Mouse (Mus musculus): ENCODE results near the gene Nat8.
"Not testable (repeated sequence)": the region's sequence is repeated elsewhere in the genome, so short reads cannot be mapped to it uniquely, and the experiment has no call there.

Gene Nat8

DNA sequence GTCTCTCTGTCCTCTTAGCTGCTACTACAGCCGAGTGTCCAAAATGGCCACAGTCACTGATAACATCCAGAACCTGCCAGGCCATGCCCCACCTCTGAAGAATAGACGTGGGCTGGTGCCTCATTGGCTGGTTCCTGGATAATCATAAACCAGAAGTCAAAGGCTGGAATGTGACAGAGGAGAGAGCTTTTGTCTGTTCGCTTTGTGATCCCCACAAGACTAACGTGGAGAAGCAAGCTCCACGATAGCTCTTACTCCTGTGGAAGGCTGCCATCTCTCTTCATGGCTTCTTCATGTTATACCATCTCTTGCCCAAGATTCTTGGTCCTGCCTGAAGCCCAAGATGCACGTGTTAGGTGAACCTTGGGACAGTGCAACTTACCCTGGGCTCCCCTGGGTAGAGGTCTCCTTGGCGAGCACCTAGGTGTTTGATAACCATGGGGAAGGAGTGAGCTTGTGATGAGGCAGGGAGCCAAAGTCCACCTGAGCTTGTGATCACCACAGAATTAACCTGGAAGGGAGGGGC is at the start of gene Nat8:
Gene Nat8, minus strand, starts transcription at position 287 of the 526 bp plus-strand sequence.
- DNase-seq: no peak

DNA sequence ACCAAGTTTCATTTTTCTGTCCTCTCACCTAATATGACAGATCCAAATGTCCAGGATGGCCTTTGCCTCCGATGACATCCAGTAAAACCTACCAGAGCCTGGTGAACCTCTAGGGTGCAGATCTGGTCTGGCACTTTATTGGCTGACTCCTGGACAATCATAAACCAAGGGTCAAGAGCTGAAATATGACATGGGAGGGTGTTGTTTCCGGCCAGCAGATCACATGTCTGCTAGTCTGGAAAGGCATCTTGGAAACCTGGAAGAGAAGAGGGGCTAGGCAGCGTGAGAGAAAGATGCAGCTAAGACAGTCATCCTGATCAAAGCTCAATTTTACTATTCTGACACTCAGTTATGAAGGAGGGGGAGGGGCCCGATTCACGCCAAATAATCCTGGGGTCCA is 37.1 kb upstream of the Nat8 start, which contains the start of gene Nat8f2:
Gene Nat8f2, minus strand, starts transcription at position 153 of the 400 bp plus-strand sequence.
- DNase-seq: not testable (repeated sequence)

DNA sequence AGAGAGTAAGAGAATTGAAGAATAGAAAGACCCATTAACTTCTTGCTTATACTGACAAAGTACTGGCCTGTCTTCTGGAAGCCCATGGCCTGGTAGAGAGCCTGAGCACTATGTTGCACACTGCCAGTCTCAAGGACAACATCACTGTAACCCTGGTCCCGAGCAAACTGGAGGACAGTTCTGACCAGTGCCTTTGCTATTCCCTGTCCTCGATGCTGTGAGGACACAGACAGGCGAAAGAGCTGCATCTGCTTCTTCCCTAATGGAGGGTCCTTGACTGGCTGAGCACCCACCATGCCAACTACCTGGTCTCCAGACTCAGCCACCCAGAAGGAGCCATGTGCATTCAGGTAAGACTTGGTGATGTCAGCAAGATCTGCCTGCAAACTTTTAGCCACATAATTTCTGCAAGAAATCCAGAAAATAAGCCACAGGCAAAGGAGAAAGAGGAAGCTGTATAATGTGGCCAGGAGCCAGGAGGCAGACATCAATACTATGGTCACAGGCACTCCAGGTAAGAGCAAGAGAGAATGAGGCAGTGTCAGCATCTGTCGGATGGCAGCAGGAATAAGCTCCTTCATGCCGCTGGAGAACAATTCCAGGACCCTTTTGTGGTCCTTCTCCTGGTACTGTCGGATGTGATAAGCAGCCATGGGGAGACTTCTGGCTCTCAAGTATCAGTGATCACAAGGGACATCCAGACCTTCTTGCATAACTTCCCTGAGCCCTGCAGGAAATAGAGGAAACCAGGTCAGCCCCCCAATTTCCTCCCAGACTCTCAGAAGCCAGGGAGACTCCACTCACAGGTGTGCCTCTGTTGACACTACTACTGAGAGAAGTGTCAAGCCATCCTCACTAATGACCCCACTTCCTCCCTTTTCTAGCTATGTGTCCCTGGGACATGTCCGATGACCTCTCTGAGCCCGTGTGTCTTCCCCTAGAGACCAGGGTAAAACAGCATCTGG is 36.1 kb upstream of the Nat8 start:
- no peak for DNase-seq

DNA sequence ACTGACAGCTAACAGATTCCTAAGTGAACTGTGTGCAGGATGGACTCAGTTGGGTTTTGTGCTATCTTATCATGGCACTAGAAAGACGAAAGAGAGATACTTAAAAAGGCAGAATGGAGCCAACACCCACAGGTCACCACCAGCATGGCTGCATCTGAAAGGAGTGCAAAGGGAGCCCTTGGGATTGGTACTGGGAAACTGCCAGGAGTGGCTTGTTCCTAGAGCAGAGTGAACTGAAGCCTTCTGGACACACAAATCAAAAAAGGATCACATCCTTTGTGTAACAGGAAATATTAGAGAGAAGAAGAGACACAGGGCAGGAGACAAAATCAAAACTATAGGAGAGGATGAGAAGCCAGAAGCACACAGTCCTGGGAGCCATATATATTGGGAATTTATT is 35.1 kb upstream of the Nat8 start:
- not testable (repeated sequence) for DNase-seq

DNA sequence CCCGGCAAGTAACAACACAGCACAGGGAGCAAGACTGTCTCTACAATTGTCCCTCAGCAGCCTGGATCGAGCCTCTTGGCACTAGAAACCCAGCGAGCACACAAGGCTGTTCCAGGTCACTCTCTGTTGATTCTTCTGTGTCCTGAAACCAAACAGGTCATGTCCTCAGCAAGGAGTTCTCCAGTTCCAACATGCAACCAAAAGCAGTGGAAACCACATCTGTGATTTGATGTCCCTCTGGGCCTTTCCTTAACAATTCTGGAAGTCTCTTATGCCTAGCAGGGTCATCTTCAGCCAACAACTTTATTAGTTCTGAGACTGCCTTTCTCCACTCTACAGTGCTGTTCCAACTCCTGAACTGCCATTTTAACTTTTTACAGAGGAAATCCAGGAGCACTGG is 34.3 kb upstream of the Nat8 start:
- not testable (repeated sequence) for DNase-seq

DNA sequence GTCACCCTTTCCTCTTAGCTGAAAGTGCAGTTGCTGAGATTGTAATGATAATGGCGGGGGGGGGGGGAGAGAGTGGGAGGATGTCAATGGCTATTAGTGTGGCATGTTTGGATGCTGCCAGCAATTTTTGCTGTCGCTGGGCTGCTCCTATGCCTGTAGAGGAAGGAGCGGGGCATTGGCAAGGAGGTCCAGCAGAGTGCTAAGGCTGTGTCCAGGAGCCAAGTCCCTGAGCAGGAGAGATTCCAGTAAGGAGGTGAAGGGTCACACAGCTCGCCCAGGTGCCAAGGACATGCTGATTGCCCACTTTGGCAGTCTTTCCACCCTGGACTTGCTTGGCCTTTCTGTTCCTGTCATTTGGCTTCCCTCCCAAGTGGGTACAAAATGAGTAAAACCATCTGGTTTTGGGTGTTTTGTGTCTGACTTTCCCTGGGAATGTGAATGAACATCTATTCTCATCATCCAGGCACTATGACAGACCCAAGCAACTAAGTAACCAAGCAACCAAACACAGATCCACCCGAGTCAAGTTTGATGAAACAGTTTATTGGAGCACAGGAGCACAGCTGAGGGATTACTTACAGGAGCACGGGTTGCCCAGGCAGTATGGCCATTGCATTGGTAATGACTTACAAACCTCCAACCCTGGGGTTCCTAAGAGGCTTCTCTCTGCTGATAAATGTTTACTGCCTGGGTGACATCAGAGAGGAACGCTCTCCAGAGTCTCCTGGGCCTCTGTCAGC is 33.2 kb upstream of the Nat8 start:
- DNase-seq: not testable (repeated sequence)

DNA sequence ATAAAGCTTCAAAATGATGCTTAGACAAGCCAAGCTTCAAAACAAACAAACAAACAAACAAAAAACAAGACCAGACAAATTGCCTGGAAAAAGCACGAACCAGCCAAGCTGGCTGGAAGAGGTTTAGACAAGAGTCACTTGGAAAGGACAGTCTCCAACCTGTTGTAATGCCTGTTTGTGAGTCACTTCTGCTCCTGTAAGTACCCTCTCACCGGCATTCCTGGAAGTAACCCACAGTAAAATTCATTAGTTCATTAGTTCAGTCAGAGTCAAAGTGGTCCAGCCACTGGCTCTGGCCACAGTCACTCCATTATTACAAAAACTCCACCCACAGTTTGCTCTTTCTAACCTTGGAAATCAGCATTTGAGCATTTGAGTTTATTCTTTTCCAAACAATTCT is 32.0 kb upstream of the Nat8 start:
- no peak for DNase-seq

DNA sequence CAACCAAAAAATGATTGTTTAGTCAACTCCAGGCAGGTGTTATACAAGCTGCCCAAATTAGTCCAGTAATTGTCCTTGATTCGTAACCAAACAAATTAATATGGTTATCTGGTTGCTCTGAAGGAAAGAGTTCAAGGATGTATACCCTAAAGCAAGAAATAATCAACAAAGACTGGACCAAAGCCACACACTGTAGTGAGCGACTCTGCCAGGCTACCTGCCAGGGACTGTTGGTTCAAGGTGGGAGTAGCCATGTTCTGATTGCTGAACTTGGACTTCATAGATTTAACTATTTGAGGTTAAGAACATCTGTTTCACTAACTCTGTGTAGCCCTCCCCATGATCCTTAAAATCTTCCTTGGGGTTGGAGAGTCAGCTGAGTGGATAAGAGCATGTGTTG is 31.3 kb upstream of the Nat8 start:
- no peak for DNase-seq

DNA sequence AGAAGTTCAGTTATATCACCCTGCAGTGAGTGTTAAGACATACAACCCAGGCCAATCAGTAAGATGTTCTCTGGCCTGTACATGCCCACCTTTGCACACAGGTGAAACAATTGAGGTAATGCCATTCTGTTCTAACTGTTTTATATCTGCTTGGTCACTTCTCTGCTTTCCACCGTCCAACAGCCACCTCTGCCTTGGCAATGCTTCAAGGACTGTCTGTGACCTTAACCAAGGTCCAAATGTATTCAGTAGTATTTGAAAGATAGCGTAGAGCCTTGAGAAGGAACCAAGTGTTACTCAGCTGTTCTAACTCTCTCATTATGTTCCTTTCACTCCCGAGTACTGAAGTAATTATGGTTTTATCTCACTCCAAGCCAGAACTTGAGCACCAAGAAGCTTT is 30.7 kb upstream of the Nat8 start:
- no peak for DNase-seq

DNA sequence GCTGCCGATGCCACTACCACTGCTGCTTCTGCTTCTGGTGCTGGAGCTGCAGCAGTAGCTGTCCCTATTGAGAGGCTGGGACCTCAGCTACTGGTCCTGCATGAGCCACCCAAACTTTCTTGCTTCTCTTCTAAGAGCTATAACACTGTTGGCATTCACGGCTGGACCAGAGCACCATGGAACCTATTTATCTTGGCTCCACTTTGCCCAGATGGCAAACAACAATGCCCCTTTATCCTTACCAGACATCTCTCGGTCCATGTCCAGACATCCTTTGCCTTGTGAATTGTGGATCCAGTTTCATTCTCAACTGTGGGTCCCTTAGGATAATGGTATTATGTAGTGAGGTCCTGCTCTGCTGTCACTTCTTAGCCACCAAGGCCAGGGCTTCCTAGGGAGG is 29.4 kb upstream of the Nat8 start:
- no peak for DNase-seq

DNA sequence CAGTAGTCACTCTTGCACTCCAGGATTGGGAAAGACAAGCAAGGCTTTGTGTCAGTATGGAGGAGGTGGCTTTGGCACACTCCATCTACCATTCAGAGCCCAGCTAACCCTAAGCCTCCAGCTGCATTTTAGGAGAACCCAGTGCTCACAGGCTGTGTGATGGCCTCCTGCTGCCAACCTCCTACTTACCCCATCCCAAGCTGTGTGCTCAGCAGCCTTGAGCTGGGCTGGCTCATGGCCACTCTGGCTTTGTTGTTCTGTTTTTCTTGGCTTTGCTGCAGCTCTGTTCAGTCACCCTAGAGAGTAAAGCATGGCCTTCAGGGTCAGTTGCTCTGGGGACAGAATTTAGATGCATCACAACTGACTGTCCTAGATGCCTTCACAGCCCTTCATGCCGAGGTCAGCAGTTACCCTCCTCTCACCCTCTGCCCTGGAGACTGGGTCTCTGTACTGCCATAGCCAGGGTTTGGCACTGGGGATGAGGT is 24.4 kb upstream of the Nat8 start:
- no peak for DNase-seq

DNA sequence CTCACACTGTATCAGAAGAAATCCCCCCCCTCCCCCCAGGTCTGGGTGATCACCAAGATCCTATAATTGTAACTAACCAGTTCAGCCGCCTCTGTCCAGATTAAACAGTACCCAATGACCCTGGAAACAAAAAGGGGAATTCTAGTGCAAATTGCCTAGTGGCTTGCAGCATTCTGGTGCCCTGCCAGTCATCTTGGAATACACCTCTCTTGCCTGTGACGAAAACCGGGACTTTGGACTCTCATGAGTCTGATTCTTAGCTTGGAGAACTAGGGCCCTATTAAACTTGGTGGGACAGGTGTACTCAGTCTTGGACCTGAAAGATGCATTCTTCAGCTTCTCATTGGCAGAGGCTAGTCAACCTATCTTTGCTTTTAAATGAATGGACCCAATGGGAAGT is 21.6 kb upstream of the Nat8 start:
- DNase-seq: no peak

DNA sequence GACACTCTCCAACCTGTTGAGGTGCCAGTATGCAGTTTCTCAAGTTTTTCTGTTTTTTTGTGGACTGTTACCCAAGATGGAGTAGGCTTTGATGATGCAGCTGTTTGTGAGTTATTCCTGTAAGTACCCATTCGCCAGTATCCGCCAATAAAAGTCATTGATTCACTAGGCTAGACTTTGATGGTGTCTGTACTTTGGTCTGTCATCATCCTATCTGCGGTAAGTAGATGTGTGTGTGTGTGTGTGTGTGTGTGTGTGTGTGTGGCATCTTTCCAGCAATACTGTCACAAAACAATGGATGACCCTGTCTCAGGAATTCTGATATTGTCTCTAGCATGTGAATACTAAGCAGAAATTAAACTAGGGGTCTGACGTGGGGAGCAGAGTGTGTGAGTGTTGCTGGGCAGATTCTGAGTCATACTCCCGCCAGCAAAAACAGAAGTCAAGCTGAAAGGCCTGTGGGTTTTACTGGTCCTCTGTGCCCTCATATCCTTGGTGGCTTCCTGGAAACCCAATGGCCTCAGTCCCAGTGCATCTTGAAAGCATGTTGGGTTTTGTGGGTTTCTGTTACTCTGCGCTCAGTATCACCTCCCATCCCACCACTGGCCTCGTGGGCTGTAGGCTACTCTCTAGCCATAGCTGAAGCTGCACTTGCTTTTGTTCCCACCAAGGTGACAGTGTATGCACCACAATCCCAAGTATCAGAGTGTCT is 19.3 kb upstream of the Nat8 start:
- no peak for DNase-seq

DNA sequence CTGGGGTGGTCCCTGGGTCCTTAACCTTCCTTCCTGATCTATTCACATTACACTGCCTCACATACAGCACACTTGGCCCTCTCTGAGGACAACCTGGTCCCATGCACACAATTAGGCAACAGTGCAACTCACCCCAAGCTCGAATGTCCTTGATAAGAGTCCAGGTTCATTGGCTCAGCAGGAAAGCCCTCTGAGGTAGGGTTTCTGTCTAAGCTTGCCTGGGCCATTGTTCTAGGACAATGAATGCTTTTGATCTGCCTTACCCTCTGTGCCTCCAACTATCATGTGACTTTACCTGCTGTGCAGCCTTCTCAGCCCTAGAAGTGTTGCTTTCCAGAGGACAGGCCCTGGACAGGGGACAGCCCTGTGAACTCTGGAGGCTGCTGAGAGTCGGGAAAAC is 17.4 kb upstream of the Nat8 start:
- no peak for DNase-seq

DNA sequence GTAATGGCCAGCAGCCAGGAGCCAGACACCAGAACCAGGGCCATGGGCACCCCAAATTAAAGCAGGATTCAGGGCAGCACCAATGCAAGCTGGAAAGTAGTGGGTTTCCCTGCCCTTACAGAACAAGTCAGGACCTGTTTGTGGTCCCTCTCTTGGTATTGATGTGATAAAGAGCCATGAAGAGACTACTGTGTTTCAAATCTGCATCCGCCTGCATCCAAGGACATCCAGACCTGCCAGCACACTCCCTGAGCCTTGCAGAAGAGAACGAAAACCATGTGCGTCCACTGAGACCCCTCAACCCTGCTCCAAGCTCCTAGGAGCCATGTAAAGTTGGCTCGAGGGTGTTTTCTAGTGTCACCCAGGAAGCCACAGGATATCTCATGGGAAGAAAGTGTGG is 16.3 kb upstream of the Nat8 start:
- no peak for DNase-seq

DNA sequence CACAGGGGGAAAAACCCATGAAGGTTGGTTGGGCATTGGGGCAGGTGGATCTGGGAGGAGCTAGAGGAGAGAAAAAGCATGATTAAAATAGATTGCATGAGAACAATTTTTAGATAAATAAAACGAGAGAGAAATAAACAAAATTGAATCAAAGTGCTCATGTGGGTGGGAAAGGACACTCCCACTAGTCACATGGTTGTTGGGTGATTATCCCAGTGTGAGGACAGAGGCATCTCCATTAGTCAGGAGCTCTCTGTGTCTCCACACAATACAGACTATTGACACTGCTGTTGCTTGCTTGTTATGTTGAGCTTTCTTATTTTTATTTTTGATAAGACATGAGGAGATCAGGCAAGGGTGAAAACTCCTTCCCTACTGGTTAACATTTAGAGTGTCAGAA is 15.0 kb upstream of the Nat8 start:
- DNase-seq: no peak

DNA sequence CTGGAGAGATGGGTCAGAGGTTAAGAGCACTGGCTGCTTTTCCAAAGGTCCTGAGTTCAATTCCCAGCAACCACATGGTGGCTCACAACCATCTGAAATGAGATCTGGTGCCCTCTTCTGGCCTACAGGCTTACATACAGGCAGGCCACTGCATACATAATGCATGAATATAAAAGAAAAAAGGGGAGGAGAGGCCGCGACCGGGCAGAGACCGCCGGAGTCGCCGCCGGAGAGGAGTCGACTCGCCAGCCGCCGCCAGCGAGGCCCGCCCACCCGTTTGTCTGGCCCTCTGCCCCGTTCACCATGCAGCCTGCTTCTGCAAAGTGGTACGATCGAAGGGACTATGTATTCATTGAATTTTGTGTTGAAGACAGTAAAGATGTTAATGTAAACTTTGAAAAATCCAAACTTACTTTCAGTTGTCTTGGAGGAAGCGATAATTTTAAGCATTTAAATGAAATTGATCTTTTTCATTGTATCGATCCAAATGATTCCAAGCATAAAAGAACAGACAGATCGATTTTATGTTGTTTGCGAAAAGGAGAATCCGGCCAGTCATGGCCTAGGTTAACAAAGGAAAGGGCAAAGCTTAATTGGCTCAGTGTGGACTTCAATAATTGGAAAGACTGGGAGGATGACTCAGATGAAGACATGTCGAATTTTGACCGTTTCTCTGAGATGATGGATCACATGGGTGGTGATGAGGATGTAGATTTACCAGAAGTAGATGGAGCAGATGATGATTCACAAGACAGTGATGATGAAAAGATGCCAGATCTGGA is 12.0 kb upstream of the Nat8 start:
- DNase-seq: not testable (repeated sequence)

DNA sequence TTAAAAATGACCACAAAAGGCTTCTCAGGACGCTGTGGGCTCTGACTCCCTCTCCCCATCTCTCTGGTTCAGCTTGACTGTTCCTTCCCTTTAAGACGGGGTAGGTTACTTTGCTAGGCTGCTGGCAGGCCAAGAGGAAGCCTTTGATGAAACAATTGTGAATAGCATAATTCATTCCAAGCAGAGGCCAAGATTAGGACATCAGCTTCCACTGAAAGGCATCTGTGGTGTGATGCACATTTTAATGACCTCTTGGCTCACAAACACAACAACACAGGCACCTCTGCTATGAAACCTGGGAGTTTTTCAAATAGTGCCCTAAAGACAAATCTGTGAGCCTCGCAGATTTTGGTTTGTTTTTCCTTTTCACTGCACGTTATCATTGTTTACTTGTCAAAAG is 8.1 kb upstream of the Nat8 start:
- no peak for DNase-seq

DNA sequence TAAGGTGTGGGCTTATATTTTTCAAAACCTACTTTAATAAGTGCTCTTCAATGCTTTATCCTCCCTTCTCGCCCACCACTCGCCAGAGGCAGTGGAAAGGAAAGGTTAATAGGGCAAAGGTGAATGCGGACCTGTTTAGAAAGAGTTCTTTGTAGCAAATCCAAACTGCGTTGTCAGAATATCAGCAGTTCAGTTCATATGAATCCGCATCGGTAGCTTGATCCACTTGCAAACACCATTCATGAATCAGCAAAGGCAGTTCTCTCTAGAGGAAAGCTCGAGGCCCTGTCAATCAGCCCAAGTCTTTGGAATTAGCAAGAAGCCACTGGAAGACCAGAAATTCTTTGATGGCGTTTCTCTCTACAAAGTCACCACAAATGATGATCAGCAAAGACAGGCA is 6.8 kb upstream of the Nat8 start:
- no peak for DNase-seq

DNA sequence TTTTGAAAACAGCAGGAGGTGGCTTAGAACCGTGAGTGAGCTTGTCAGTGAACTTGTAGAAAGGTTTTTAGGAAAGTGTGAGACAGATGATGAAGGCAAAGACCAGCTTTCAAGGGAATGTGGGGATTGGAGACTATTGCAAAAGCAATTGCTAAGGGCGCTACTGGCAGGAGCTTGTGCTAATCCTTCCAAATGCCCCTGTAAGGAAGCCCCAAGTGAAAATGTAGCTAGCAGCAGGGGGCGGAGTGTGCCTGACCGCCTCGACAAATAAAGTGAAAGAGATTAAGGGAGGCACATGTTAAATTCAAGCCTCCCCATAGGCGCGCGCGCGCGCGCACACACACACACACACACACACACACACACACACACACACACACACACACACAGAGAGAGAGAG is 5.4 kb upstream of the Nat8 start:
- DNase-seq: peak; percentile 66

DNA sequence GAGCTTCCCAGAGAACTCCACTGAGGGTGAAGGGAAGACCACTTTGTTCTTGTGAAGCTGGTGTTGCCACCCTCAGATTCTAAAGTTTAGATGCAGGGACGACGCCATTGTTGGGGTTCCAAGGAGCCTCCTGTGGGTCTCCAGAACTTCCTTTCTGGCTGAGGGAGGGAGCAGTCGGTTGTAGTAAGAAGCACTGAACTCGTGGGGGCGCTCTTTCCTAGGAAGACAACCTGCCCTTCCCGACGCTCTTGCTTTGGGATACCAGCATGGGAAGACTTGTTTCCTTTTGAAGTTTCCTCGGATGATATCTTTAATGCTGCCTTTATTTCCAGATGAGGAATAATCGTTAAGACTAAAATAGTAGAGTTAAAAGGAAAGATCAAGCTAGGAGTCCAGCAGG is 4.9 kb upstream of the Nat8 start:
- DNase-seq: peak; percentile 27

DNA sequence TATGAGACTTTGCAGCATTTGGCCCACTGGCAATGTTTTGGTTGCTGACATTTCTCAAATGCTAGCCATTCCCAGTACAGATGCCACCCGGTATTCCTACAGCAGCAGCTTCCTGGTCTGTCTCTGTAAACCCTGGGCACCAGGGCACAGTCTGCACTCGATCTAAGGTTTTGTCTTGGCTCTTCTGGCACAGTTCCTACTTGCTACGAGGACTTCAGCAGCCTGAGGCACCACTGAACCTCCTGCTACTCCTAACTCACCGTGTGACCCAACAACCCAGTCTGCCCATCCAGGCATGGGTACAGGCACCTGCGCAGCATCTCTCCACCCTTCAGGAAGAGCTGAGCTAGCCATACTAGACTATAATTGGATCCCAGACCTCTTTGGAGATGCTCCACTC is 4.2 kb upstream of the Nat8 start:
- not testable (repeated sequence) for DNase-seq

Data from embryo, embryonic 11 days (tissue).